Mouse (Mus musculus): ENCODE results near the gene Igfals. TPM values are rescaled to one million over a fixed set of nuclear protein-coding genes. Genes with fewer than 3 reads are reported as not detected.
A peak's percentile ranks its signal among the peaks of the same experiment; 100 is the strongest.

The Igfals gene
- polyA plus RNA-seq, 1 experiment from 2014 or later, result 1.2 TPM

DNA sequence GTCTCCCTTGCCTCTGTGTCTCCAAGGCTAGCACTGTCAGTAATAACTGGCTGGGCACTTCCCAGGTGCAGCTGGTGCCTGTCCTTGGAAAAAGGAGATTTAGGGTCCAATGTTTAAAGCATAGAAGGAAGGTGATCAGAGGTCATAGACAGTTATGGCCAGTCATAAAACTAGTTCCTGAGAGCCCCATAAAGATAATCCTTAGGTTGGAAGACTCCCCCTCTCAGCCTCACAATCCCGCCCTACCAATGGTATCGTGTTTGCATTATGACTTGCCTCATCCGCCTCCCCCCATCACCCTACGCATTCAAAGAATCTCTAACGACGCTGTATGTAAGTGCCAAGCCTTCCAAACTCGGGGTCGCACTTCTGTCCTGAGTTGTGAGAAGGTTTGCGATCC is 21.3 kb upstream of the Igfals start:
- no peak overlapping the region for H3K4me2 ChIP-seq (ENCODE audit: low read depth, low read length)

DNA sequence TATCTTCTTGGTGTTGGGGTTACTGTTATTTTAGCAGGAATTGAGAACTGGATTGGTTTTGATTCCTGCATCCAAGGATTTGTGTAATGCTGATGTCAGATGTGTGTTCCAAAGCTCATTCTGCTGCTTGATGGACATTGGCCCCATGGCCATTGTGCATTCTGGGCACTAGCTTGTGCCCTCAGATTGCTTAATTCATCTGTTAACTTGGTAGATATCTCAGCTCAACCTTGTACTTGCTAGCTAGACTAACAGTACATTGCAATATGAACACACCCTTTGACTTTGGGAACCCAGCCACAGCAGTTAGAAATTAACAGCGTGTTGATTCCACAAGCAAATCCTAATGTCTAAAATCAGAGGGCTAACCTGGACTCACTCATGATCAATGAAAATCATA is 18.4 kb upstream of the Igfals start:
- WGBS, result 93% methylated on average over 1 of the region's 1 CpGs
- Histone ChIP-seq H3K9me3 (ENCODE audit: control insufficient read depth, low read length) (no peaks in the 10 kb centered on the region), H3K36me3 (ENCODE audit: control insufficient read depth, insufficient read depth, low read length) (no peaks in the 10 kb centered on the region), H3K9ac (ENCODE audit: low read length) (no peak overlapping the region), H3K4me3 (ENCODE audit: low read length) (no peak overlapping the region), H3K27ac (ENCODE audit: low read length) (no peak overlapping the region), H3K4me1 (replicated peaks; ENCODE audit: control insufficient read depth, insufficient read depth, low read length) (peaks cover 12% of the 10 kb centered on the region), H3K4me2 (ENCODE audit: low read depth, low read length) (no peak overlapping the region), H3K27me3 (ENCODE audit: control insufficient read depth, insufficient read depth, low read depth, low read length) (peaks cover 5% of the 10 kb centered on the region)
- no peak for ATAC-seq (ENCODE audit: low read depth)

More for the DNA sequence above, 21.3 kb upstream of the Igfals start:
- WGBS, result 50% methylated on average over 9 of the region's 9 CpGs
- Histone ChIP-seq H3K36me3 (ENCODE audit: control insufficient read depth, insufficient read depth, low read length) (no peaks in the 10 kb centered on the region), H3K9me3 (ENCODE audit: control insufficient read depth, low read length) (no peaks in the 10 kb centered on the region), H3K9ac (ENCODE audit: low read length) (no peak overlapping the region), H3K27ac (ENCODE audit: low read length) (no peak overlapping the region), H3K4me1 (replicated peaks; ENCODE audit: control insufficient read depth, insufficient read depth, low read length) (peaks cover 6% of the 10 kb centered on the region), H3K4me3 (ENCODE audit: low read length) (no peak overlapping the region), H3K27me3 (ENCODE audit: control insufficient read depth, insufficient read depth, low read depth, low read length) (no peaks in the 10 kb centered on the region)
- no peak for ATAC-seq (ENCODE audit: low read depth)

DNA sequence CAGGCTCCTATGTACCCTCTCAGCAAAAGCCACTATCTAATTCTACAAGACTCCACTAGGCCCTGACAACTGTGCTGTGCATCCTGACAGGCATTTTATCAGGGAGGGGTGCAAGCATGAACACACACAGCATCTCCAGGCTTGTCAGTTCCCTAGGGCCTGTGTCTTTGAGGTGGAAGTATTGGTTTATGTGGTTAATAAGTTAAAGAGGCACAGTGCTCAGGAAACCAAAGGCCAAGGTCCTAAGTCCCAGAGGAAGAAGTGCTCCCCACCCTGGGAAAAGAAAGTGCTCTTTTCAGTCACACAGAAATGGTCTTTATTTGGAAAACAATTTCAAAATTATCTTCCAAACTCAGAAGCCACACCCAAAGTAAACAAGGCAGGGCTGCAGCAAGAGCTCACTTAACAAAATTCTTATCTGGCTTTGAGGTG is 17.2 kb upstream of the Igfals start:
- no peak overlapping the region for H3K9ac ChIP-seq (ENCODE audit: low read length)
- H3K4me1 ChIP-seq (replicated peaks; ENCODE audit: control insufficient read depth, insufficient read depth, low read length), result peaks cover 12% of the 10 kb centered on the region
- ATAC-seq (ENCODE audit: low read depth), result no peak
- no peak overlapping the region for H3K27ac ChIP-seq (ENCODE audit: low read length)
- peak overlapping the region; percentile 0; the same call in 1 of the 2 replicates for H3K4me3 ChIP-seq (ENCODE audit: low read length)
- H3K4me2 ChIP-seq (ENCODE audit: low read depth, low read length), result peak overlapping the region; percentile 46
- no peaks in the 10 kb centered on the region for H3K9me3 ChIP-seq (ENCODE audit: control insufficient read depth, low read length)
- H3K36me3 ChIP-seq (ENCODE audit: control insufficient read depth, insufficient read depth, low read length), result peaks cover 4% of the 10 kb centered on the region; the same call in 1 of the 2 replicates
- peaks cover 5% of the 10 kb centered on the region for H3K27me3 ChIP-seq (ENCODE audit: control insufficient read depth, insufficient read depth, low read depth, low read length)

DNA sequence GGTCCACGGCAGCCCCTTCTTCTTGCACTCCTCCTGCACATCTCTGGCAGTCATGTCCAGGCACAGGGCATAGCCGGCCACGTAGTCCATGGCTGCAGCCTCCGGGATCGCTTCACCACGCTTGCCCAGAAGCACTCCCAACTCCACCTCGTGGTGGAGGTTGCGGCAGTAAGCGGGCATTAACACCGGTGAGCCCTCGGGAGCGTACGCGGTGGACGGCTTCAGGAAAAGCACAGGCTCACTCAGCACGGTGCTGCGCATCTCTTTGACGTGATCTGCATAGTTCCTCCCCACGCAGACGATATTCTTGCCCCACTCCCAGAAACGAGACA is 16.1 kb upstream of the Igfals start:
- peak; percentile 67 for ATAC-seq (ENCODE audit: low read depth)
- peaks cover 5% of the 10 kb centered on the region for H3K27me3 ChIP-seq (ENCODE audit: control insufficient read depth, insufficient read depth, low read depth, low read length)
- WGBS, result 0% methylated on average over 21 of the region's 21 CpGs

DNA sequence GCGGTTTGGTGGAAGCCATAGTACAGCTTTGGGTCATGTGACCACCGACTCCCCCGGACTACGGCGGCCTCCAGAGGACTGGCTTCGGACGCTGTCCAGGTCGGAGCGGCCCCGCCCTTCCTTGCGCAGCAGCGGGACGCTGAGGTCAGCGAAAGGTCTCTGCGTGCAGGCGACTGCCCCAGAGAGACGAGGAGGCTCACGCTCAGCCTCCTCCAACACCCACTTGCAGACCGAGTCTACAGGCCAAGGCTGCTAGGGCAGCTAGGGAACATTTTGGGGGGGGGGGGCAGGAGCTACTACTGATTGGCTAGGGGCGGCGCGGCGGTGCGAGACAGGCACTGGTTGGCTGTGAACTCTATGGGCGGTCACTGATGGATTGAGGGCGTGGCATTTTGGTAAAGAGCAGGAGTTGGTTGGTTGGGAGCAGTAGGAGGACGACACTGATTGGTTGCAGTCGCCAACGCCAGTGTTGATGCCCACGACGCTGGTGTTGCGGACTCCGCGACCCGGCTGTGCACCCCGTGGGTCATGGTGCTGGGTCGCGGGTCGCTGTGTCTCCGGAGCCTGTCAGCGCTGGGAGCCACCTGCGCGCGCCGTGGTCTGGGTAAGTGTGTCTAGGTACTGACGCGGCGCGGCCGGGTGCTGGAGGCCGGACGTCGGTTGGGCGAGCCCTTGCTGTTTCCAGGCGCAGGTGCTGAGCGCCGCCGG is 15.6 kb upstream of the Igfals start, which contains the start of gene Fahd1:
Fahd1 (minus strand) TSS at position 300 of the 708 bp plus-strand sequence.
- peak; percentile 100 for ATAC-seq (ENCODE audit: low read depth)
- peaks cover 5% of the 10 kb centered on the region for H3K27me3 ChIP-seq (ENCODE audit: control insufficient read depth, insufficient read depth, low read depth, low read length)
- WGBS, result under 1% methylated on average over 57 of the region's 58 CpGs
- peaks cover 12% of the 10 kb centered on the region for H3K4me1 ChIP-seq (replicated peaks; ENCODE audit: control insufficient read depth, insufficient read depth, low read length)
- H3K36me3 ChIP-seq (ENCODE audit: control insufficient read depth, insufficient read depth, low read length), result peaks cover 5% of the 10 kb centered on the region; the same call in 1 of the 2 replicates
- peak within 1 kb of the TSS; percentile 88 for H3K4me3 ChIP-seq (ENCODE audit: low read length)
- H3K27ac ChIP-seq (ENCODE audit: low read length), result peak within 1 kb of the TSS; percentile 97
- no peaks in the 10 kb centered on the region for H3K9me3 ChIP-seq (ENCODE audit: control insufficient read depth, low read length)
- peak within 1 kb of the TSS; percentile 94 for H3K4me2 ChIP-seq (ENCODE audit: low read depth, low read length)
- H3K9ac ChIP-seq (ENCODE audit: low read length), result peak within 1 kb of the TSS; percentile 85

More for the DNA sequence above, 16.1 kb upstream of the Igfals start:
- H3K4me3 ChIP-seq (ENCODE audit: low read length), result peak overlapping the region; percentile 88
- H3K4me1 ChIP-seq (replicated peaks; ENCODE audit: control insufficient read depth, insufficient read depth, low read length), result peaks cover 12% of the 10 kb centered on the region
- H3K36me3 ChIP-seq (ENCODE audit: control insufficient read depth, insufficient read depth, low read length), result peaks cover 5% of the 10 kb centered on the region; the same call in 1 of the 2 replicates
- H3K9ac ChIP-seq (ENCODE audit: low read length), result peak overlapping the region; percentile 85
- H3K9me3 ChIP-seq (ENCODE audit: control insufficient read depth, low read length), result no peaks in the 10 kb centered on the region
- H3K4me2 ChIP-seq (ENCODE audit: low read depth, low read length), result peak overlapping the region; percentile 94
- peak overlapping the region; percentile 97 for H3K27ac ChIP-seq (ENCODE audit: low read length)

DNA sequence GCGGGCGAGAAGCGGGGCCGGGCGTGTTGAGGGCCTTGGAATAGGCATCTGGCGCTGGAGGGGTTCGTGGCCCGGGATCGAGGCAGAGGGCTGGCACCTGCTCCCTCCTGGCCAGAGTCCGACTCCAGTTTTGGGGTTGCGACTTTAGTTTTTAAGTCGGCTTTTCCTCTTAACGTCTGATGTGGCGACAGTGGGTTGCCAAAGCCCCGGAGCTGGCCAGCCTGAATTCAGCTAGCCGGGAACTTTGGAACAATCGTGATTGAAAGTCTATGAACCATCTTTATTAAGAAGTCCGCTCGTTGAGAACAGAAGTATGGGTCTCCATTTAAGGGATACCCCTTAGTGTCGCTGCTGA is 15.0 kb upstream of the Igfals start:
- peak overlapping the region; percentile 75 for H3K9ac ChIP-seq (ENCODE audit: low read length)
- H3K4me2 ChIP-seq (ENCODE audit: low read depth, low read length), result peak overlapping the region; percentile 93
- peaks cover 5% of the 10 kb centered on the region for H3K27me3 ChIP-seq (ENCODE audit: control insufficient read depth, insufficient read depth, low read depth, low read length)
- peaks cover 5% of the 10 kb centered on the region; the same call in 1 of the 2 replicates for H3K36me3 ChIP-seq (ENCODE audit: control insufficient read depth, insufficient read depth, low read length)
- no peaks in the 10 kb centered on the region for H3K9me3 ChIP-seq (ENCODE audit: control insufficient read depth, low read length)
- peak overlapping the region; percentile 28; the same call in 1 of the 2 replicates for H3K27ac ChIP-seq (ENCODE audit: low read length)
- 1% methylated on average over 20 of the region's 20 CpGs for WGBS
- peaks cover 12% of the 10 kb centered on the region for H3K4me1 ChIP-seq (replicated peaks; ENCODE audit: control insufficient read depth, insufficient read depth, low read length)
- peak overlapping the region; percentile 88 for H3K4me3 ChIP-seq (ENCODE audit: low read length)
- no peak for ATAC-seq (ENCODE audit: low read depth)

DNA sequence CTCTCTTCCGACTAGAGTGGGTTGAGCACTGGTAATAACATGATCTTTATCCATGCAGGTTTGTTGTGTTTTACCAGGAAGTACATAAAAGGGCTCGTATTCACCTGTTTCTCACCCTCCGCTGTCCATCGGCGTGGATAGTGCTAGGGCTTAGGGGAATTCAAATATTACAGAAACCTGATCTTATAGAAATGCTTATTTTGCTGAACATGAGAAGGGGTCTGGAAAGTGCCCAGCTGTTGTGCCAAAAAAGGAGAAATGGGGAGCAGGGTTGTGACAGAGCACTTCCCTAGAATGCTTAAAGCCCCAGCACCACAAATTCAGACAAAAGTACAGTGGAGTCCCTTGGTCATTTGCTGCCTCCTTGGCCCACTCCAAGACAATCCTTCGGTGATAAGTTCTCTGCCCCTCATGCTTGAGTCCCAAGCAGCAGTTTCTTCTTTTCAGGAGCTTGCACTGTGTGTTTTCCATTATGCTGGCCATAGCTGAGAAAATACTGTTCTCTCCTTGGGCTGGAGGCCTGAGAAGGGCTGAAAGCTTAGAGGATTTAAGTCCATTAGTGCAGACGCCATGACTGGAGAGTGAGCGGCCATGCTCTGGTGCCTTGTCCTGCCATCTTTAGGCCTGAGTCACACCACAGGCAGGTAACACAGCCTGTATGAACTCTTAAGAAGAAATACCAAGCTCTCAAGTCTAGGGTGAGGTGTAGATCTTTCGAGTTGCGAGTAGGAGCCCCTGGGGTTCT is 14.2 kb upstream of the Igfals start:
- H3K27ac ChIP-seq (ENCODE audit: low read length), result no peak overlapping the region
- 75% methylated on average over 10 of the region's 10 CpGs for WGBS
- ATAC-seq (ENCODE audit: low read depth), result no peak
- peaks cover 5% of the 10 kb centered on the region for H3K27me3 ChIP-seq (ENCODE audit: control insufficient read depth, insufficient read depth, low read depth, low read length)
- H3K4me3 ChIP-seq (ENCODE audit: low read length), result peak overlapping the region; percentile 88
- H3K36me3 ChIP-seq (ENCODE audit: control insufficient read depth, insufficient read depth, low read length), result peaks cover 5% of the 10 kb centered on the region; the same call in 1 of the 2 replicates
- H3K4me1 ChIP-seq (replicated peaks; ENCODE audit: control insufficient read depth, insufficient read depth, low read length), result peaks cover 12% of the 10 kb centered on the region
- H3K9ac ChIP-seq (ENCODE audit: low read length), result peak overlapping the region; percentile 75
- H3K9me3 ChIP-seq (ENCODE audit: control insufficient read depth, low read length), result no peaks in the 10 kb centered on the region
- H3K4me2 ChIP-seq (ENCODE audit: low read depth, low read length), result peak overlapping the region; percentile 93

DNA sequence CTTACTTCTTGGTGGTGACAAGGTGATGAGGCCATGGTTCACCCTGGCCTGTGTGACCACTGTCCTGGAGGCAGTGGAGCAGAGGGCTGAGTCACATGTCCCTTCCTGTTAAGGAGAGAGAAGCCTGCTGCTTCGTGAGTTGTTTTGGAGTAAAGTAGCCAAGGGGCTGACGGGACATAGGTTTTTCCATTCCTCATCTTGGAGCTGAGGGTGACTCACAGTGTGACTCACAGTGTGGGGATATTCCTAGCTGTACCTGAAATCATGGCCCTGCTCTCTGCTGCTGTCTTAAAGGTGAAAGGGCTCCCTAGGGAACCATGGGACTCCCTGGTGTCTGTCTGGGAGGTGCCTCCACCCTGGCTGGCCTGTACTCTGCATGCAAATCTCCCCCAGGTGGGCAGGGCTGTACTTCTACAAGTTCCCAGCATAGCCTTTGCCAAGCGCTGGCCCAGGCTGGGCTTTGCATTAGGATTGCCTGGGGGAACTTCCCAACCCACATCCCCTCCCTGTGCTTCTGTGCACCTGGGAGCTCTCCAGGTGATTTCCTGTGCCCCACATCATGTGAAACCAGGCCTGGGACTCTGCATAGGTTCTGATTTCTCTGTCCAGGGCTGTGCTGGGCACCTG is 9.8 kb upstream of the Igfals start:
- no peak for ATAC-seq (ENCODE audit: low read depth)
- H3K4me1 ChIP-seq (replicated peaks; ENCODE audit: control insufficient read depth, insufficient read depth, low read length), result peaks cover 4% of the 10 kb centered on the region
- WGBS, result 77% methylated on average over 3 of the region's 3 CpGs
- H3K4me3 ChIP-seq (ENCODE audit: low read length), result no peak overlapping the region
- H3K36me3 ChIP-seq (ENCODE audit: control insufficient read depth, insufficient read depth, low read length), result peaks cover 5% of the 10 kb centered on the region; the same call in 1 of the 2 replicates
- H3K4me2 ChIP-seq (ENCODE audit: low read depth, low read length), result no peak overlapping the region
- H3K27me3 ChIP-seq (ENCODE audit: control insufficient read depth, insufficient read depth, low read depth, low read length), result peaks cover 5% of the 10 kb centered on the region
- no peak overlapping the region for H3K27ac ChIP-seq (ENCODE audit: low read length)
- no peak overlapping the region for H3K9ac ChIP-seq (ENCODE audit: low read length)
- no peaks in the 10 kb centered on the region for H3K9me3 ChIP-seq (ENCODE audit: control insufficient read depth, low read length)

DNA sequence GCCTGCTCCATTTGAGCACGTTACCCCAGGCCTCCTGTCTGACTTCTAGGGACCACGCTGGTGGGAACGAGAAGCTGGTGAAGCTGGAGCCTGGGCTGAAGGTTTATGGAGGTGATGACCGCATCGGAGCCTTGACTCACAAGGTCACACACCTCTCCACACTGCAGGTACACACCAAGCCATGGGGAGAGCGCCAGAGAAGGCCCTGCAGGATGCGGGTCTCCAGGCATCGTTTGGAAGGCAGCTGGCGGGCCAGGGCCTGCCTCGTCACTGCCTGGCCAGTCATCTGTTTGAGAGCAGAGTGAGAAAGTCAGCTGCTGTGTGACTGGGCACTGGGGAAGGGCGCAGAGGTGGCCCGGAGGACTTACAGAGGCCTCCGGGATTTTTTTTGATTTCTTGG is 9.2 kb upstream of the Igfals start:
- Histone ChIP-seq H3K27me3 (ENCODE audit: control insufficient read depth, insufficient read depth, low read depth, low read length) (peaks cover under 1% of the 10 kb centered on the region; the same call in 1 of the 2 replicates), H3K4me1 (replicated peaks; ENCODE audit: control insufficient read depth, insufficient read depth, low read length) (no peaks in the 10 kb centered on the region), H3K9ac (ENCODE audit: low read length) (no peak overlapping the region), H3K4me3 (ENCODE audit: low read length) (no peak overlapping the region), H3K4me2 (ENCODE audit: low read depth, low read length) (no peak overlapping the region), H3K27ac (ENCODE audit: low read length) (no peak overlapping the region), H3K36me3 (ENCODE audit: control insufficient read depth, insufficient read depth, low read length) (peaks cover 8% of the 10 kb centered on the region), H3K9me3 (ENCODE audit: control insufficient read depth, low read length) (no peaks in the 10 kb centered on the region)
- no peak for ATAC-seq (ENCODE audit: low read depth)
- 85% methylated on average over 13 of the region's 13 CpGs for WGBS
